Comparison of ENCODE assay signal across 14 mouse cellular contexts in the genomic region with DNA sequence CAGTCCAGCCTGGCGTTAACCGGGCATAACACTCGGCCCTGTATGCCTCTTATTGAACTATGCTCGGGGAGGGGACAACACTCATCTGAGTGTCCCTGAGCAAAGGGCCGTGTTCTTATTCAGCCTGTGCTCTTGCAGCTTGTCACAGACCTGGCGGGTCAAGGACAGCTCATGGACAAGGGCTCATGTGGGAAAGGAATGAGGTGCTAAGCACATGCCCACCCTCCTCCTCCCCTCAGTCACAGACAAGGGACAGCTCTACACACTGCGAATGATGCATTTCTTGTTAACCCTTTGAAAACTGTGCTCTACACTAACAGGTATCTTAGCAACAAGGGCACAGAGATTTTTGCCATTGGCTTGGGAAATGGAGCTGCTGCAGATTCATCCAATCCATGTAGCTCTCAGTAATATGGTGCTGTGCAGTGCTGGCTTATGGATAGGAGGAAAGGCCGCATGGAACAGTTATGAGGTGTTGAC. TPM values are rescaled to one million over a fixed set of nuclear protein-coding genes. Genes with fewer than 3 reads are reported as not detected.
A peak's percentile ranks its signal among the peaks of the same experiment; 100 is the strongest.
DNase-seq lines count a peak whose midpoint lies in the region; ATAC-seq and TF ChIP-seq lines count a peak whose summit lies in the region.
"Had no signal": no experiment of that assay in that cellular context is flagged by ENCODE, and none has a peak within 500 bp of the region (broad histone marks: within the 10 kb centered on the region; RNA-seq: fewer than 3 reads in every experiment).

No protein-coding gene starts in this region.

- no peak for TF ChIP-seq POLR2A in brain, embryonic 14.5 days (IDR thresholded peaks at IDR 0.05; ENCODE audit: borderline replicate concordance, extremely low read depth, insufficient read depth, insufficient read length, poor library complexity, severe bottlenecking)

- 45% methylated on average over 8 of the region's 8 CpGs for WGBS in heart, embryonic 11.5 days (ENCODE audit: insufficient replicate concordance)
- 70% methylated on average over 8 of the region's 8 CpGs for WGBS in kidney, embryonic 16.5 days
- WGBS in hindbrain, embryonic 15.5 days: 72% methylated on average over 8 of the region's 8 CpGs

- ATAC-seq in heart, embryonic 11.5 days (replicated peaks; ENCODE audit: insufficient number of reproducible peaks, low FRiP score, low TSS enrichment): peak; percentile 55; the same call in 1 of the 2 replicates
- no peak for ATAC-seq in kidney, embryonic 16.5 days (ENCODE audit: low FRiP score, low TSS enrichment)
- peak; percentile 62; the same call in 1 of the 2 replicates for ATAC-seq in hindbrain, embryonic 15.5 days (ENCODE audit: low FRiP score, low read depth)
- no peak for ATAC-seq in CD4-positive, CD25-positive, alpha-beta regulatory T cell, adult 4 months
- ATAC-seq: Patski had no signal

- no peak for DNase-seq in heart, postnatal 36 days
- peak; percentile 24 for DNase-seq in kidney, postnatal 10 days
- DNase-seq in brain, embryonic 14.5 days (ENCODE audit: low read depth): peak; percentile 37
- no peak for DNase-seq in frontal cortex, postnatal 25 days (ENCODE audit: low spot score in 2 of 2)
- DNase-seq: cerebellum, adult 9-11 months; heart, adult 2 months; layer of hippocampus, adult 9-11 months had no signal

- H3K27me3 ChIP-seq in heart, embryonic 11.5 days (ENCODE audit: control insufficient read depth, insufficient read depth, low read length): no peaks in the 10 kb centered on the region
- no peaks in the 10 kb centered on the region for H3K27me3 ChIP-seq in kidney, embryonic 16.5 days (ENCODE audit: insufficient read depth, low read length)
- no peaks in the 10 kb centered on the region for H3K27me3 ChIP-seq in hindbrain, embryonic 15.5 days
- H3K27me3 ChIP-seq: embryonic facial prominence, embryonic 12.5 days; Patski had no signal

- H3K4me2 ChIP-seq in heart, embryonic 11.5 days: no peak overlapping the region
- H3K4me2 ChIP-seq in kidney, embryonic 16.5 days (replicated peaks; ENCODE audit: low read depth, low read length): no peak overlapping the region
- no peak overlapping the region for H3K4me2 ChIP-seq in hindbrain, embryonic 15.5 days
- H3K4me2 ChIP-seq: embryonic facial prominence, embryonic 12.5 days; limb, embryonic 12.5 days had no signal

- TF ChIP-seq CTCF in brain, embryonic 14.5 days (IDR thresholded peaks at IDR 0.05; ENCODE audit: borderline replicate concordance, extremely low read depth, insufficient read depth, insufficient read length): no peak

- H3K36me3 ChIP-seq in heart, embryonic 11.5 days (ENCODE audit: control insufficient read depth, insufficient read depth, low read length): no peaks in the 10 kb centered on the region
- no peaks in the 10 kb centered on the region for H3K36me3 ChIP-seq in kidney, embryonic 16.5 days (ENCODE audit: insufficient read depth, low read length)
- no peaks in the 10 kb centered on the region for H3K36me3 ChIP-seq in hindbrain, embryonic 15.5 days
- H3K36me3 ChIP-seq: embryonic facial prominence, embryonic 12.5 days; limb, embryonic 12.5 days had no signal

- H3K9ac ChIP-seq in heart, embryonic 11.5 days (ENCODE audit: low read depth, low read length): no peak overlapping the region
- no peak overlapping the region for H3K9ac ChIP-seq in kidney, embryonic 16.5 days (replicated peaks; ENCODE audit: low read length)
- no peak overlapping the region for H3K9ac ChIP-seq in hindbrain, embryonic 15.5 days
- H3K9ac ChIP-seq: embryonic facial prominence, embryonic 12.5 days; limb, embryonic 12.5 days had no signal

- peak overlapping the region; percentile 29 for H3K27ac ChIP-seq in heart, embryonic 11.5 days (ENCODE audit: low read depth, low read length)
- no peak overlapping the region for H3K27ac ChIP-seq in kidney, embryonic 16.5 days (ENCODE audit: low read length)
- no peak overlapping the region for H3K27ac ChIP-seq in hindbrain, embryonic 15.5 days (replicated peaks)
- H3K27ac ChIP-seq: embryonic facial prominence, embryonic 12.5 days; heart, adult 2 months; limb, embryonic 12.5 days had no signal

- H3K9me3 ChIP-seq in heart, embryonic 11.5 days (replicated peaks; ENCODE audit: control insufficient read depth, low read length): no peaks in the 10 kb centered on the region
- H3K9me3 ChIP-seq in kidney, embryonic 16.5 days (ENCODE audit: low read length): no peaks in the 10 kb centered on the region
- H3K9me3 ChIP-seq in hindbrain, embryonic 15.5 days: no peaks in the 10 kb centered on the region
- H3K9me3 ChIP-seq: embryonic facial prominence, embryonic 12.5 days; limb, embryonic 12.5 days had no signal

- peaks cover 43% of the 10 kb centered on the region for H3K4me1 ChIP-seq in heart, embryonic 11.5 days (ENCODE audit: control insufficient read depth, insufficient read depth, low read length)
- peaks cover 10% of the 10 kb centered on the region for H3K4me1 ChIP-seq in kidney, embryonic 16.5 days (ENCODE audit: insufficient read depth, low read length)
- 0 out of 2 replicates have a peak, but pooled peaks cover 5% of the 10 kb centered on the region for H3K4me1 ChIP-seq in hindbrain, embryonic 15.5 days (replicated peaks)

- H3K4me3 ChIP-seq in heart, embryonic 11.5 days (ENCODE audit: low read depth, low read length): no peak overlapping the region
- no peak overlapping the region for H3K4me3 ChIP-seq in kidney, embryonic 16.5 days (ENCODE audit: low read length)
- H3K4me3 ChIP-seq in hindbrain, embryonic 15.5 days: no peak overlapping the region
- H3K4me3 ChIP-seq: embryonic facial prominence, embryonic 12.5 days; heart, adult 2 months; limb, embryonic 12.5 days had no signal

- intact Hi-C loops in heart, postnatal 36 days (cut with DNase I): loop anchor here (2.0 kb wide), 1 partner anchor 35 kb away; no protein-coding TSS in a partner anchor

RNA-seq across cellular contexts. Expression of a gene that starts 24.5 kb away (rescaled TPM):
- 87.1 and 95.8 TPM in 2 replicates for polyA plus RNA-seq in heart, embryonic 11.5 days (2014; fragmentation: Nextera tagmentation; extraction: Ambion mirVana)
- 100 to 1,000 TPM in 1 of 2 experiments, 10 to 100 TPM in 1; 86.4 to 102 TPM for total RNA-seq in heart, postnatal 36 days (2021)
- 52.7 TPM in 2 replicates for polyA plus RNA-seq in kidney, embryonic 16.5 days (2015; fragmentation: Nextera tagmentation; extraction: Ambion mirVana)
- polyA plus RNA-seq in brain, embryonic 14.5 days (2012; rRNA removed): 103 and 138 TPM in 2 replicates
- polyA plus RNA-seq in hindbrain, embryonic 15.5 days (2015; fragmentation: Nextera tagmentation; extraction: Ambion mirVana): 131 and 132 TPM in 2 replicates
- 1 to 10 TPM; 1.5 to 4.1 TPM for polyA plus RNA-seq in CD4-positive, CD25-positive, alpha-beta regulatory T cell, adult 4 months (2017; shearing (Covaris generic))

RNA-seq across cellular contexts. Expression of a gene that starts 25.8 kb away (rescaled TPM):
- polyA plus RNA-seq in heart, embryonic 11.5 days (2014; fragmentation: Nextera tagmentation; extraction: Ambion mirVana): 2.5 and 5.5 TPM in 2 replicates
- total RNA-seq in heart, postnatal 36 days (2021): 1 to 10 TPM; 4.1 to 6.4 TPM
- polyA plus RNA-seq in kidney, embryonic 16.5 days (2015; fragmentation: Nextera tagmentation; extraction: Ambion mirVana): 2.8 and 4.0 TPM in 2 replicates
- 15.3 and 18.4 TPM in 2 replicates for polyA plus RNA-seq in brain, embryonic 14.5 days (2012; rRNA removed)
- 16.8 TPM in 2 replicates for polyA plus RNA-seq in hindbrain, embryonic 15.5 days (2015; fragmentation: Nextera tagmentation; extraction: Ambion mirVana)
- not detected for polyA plus RNA-seq in CD4-positive, CD25-positive, alpha-beta regulatory T cell, adult 4 months (2017; shearing (Covaris generic))

Comparison
In these comparisons a context has a peak if more than half of its experiments do, and no peak if none do; other contexts are left out.
1. ATAC-seq: peak in heart, embryonic 11.5 days (single experiment) and hindbrain, embryonic 15.5 days (single experiment); none in kidney, embryonic 16.5 days (single experiment) and CD4-positive, CD25-positive, alpha-beta regulatory T cell, adult 4 months (single experiment).
2. DNase-seq: peak in kidney, postnatal 10 days (single experiment) and brain, embryonic 14.5 days (single experiment); none in heart, postnatal 36 days (0 of 2) and frontal cortex, postnatal 25 days (0 of 2).
3. RNA of a gene that starts 24.5 kb away (polyA plus RNA-seq): 103 to 138 TPM in brain, embryonic 14.5 days, 131 to 132 TPM in hindbrain, embryonic 15.5 days, 87.1 to 95.8 TPM in heart, embryonic 11.5 days and 52.7 TPM in kidney, embryonic 16.5 days; 1.5 to 4.1 TPM in CD4-positive, CD25-positive, alpha-beta regulatory T cell, adult 4 months; every median in the first group is over 10 times any median in the second.